ENCODE assay signal across 15 mouse cellular contexts in the genomic region with DNA sequence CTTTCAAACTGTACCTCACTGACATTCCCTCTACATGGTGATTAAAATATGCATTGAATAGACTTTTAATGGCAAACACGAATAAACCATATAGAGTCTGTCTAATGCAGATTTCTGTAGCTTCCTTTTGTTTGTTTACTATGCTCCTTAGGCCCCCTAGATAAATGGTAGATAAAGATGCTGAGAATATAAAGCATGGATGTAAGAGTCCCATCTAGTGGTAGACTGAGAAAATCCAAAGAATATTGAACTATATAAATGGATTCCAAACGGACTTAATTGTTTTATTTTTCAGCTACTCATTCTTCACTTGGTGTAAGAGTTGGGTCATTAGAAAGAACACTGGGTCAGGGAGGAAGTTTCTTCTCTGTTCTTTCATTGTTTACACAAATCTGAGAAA.
"Had no signal": no experiment of that assay in that cellular context is flagged by ENCODE, and none has a peak within 500 bp of the region (broad histone marks: within the 10 kb centered on the region; RNA-seq: fewer than 3 reads in every experiment).

No protein-coding gene starts in this region.

- H3K9me3 ChIP-seq: midbrain, embryonic 10.5 days; midbrain, embryonic 12.5 days; midbrain, embryonic 15.5 days; neural tube, embryonic 12.5 days; stomach, embryonic 15.5 days had no signal

- H3K4me2 ChIP-seq: lung, embryonic 14.5 days; midbrain, embryonic 12.5 days; midbrain, embryonic 15.5 days; neural tube, embryonic 12.5 days; stomach, embryonic 15.5 days had no signal

- H3K4me1 ChIP-seq: midbrain, embryonic 10.5 days; midbrain, embryonic 12.5 days; midbrain, embryonic 15.5 days; neural tube, embryonic 12.5 days; stomach, embryonic 15.5 days had no signal

- H3K9ac ChIP-seq: liver, postnatal 0 days; lung, embryonic 14.5 days; midbrain, embryonic 12.5 days; midbrain, embryonic 15.5 days; neural tube, embryonic 12.5 days; stomach, embryonic 15.5 days had no signal

- H3K36me3 ChIP-seq: midbrain, embryonic 10.5 days; midbrain, embryonic 12.5 days; midbrain, embryonic 15.5 days; neural tube, embryonic 12.5 days; stomach, embryonic 15.5 days had no signal

- H3K27ac ChIP-seq: midbrain, embryonic 10.5 days; midbrain, embryonic 12.5 days; midbrain, embryonic 15.5 days; neural tube, embryonic 12.5 days; stomach, embryonic 15.5 days; stomach, postnatal 0 days had no signal

- DNase-seq: liver, postnatal 0 days; lung, embryonic 14.5 days; lung, postnatal 10 days; lung, postnatal 4 days; right cerebral cortex, postnatal 14 days; thymus, adult 2 months; thymus, postnatal 25 days; thymus, postnatal 4 days had no signal

- ATAC-seq: liver, postnatal 0 days; midbrain, embryonic 15.5 days had no signal

- H3K4me3 ChIP-seq: midbrain, embryonic 10.5 days; midbrain, embryonic 12.5 days; midbrain, embryonic 15.5 days; myocyte; neural tube, embryonic 12.5 days; stomach, embryonic 15.5 days had no signal

- H3K27me3 ChIP-seq: midbrain, embryonic 12.5 days; midbrain, embryonic 15.5 days; neural tube, embryonic 12.5 days; stomach, embryonic 15.5 days had no signal
